Mouse (Mus musculus) lung, postnatal 0 days (tissue): Measurements from ENCODE around the gene Rac3.

Source experiments
- CTCF ChIP-seq: IDR thresholded peaks from 2 replicates; pipeline ENCODE4 v1.5.1; 2016; ENCODE audit warnings: antibody characterized with exemption, mild to moderate bottlenecking
- EP300 ChIP-seq: IDR thresholded peaks from 2 replicates; pipeline ENCODE4 v1.6.1; 2016; ENCODE audit warnings: antibody characterized with exemption, mild to moderate bottlenecking, control low read depth

DNA sequence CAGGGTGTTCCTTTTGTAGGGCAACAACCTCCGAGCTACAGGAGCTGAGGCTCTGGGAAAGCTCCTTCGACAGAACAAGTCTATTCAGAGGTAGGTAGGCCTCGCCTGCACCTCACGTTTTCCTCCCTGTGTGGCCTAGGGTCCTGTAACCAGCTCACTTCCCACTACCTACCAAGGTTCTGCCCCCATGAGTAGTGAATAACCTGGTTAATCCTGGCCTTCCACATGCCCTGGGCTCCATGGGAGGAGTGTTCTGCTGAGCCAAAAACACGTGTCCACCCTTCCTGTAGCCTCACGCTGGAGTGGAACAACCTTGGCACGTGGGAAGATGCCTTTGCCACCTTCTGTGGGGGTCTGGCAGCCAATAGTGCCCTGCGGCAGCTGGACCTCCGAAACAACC, 6.1 kb upstream of the Rac3 start:
- TF ChIP-seq CTCF (no peak), EP300 (no peak)
